Mouse (Mus musculus): ENCODE results near the gene Dhx35.

Dhx35 gene

DNA sequence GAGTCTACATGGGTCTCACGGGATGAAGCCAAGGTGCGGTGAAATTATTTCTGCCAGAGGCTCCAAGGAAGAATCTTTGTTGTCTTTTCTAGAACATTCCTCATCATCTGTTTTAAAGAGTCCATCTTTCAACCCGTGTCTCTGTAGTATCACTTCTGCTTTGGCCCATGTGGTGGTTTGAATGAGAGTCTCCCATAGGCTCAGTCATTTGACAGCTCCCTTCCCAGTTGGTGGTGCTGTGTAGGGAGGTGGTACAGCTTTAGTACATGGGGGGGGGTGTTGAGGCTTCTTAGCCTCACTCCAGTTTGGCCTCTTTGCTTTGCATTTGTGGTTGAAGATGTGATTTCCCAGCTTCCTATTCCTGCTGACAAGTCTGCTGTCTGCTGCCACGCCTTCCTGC lies 96.7 kb downstream of the Dhx35 start:
- no peak for DNase-seq (ENCODE audit: low read depth, low spot score)

DNA sequence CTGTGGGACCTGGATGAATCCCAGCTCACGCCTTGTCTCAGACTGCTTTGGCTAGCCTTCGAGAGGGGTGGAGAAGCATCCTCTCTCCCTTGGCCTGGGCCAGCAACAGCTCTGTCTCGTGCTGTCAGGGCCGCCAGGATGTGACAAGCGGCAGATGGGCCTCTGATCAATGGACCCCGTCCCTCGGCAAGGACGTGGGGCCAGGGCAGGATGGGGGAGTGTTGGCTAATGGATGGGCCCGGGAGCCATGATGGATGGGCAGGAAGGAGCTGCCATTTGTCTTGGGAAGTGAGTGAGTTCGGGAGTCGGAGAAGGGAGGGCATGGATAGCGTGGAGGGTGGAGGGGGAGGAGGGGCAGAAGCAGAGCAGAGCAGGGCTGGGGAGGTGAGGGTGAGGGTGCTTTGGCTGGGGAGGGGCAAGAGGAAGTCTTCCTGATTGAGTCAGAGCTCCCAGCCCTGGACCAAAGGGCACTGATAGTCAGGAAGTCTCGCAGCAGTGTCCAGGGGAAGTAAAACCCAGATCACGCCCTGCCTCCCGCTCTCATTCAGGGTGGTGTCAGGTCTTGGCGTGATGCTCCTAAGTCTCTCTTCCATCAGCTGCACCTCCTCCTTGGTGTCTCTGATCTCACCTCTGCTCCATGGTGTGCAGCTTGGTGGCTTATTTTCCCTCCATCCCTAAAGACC lies 98.7 kb downstream of the Dhx35 start:
- no peak for DNase-seq (ENCODE audit: low read depth, low spot score)

DNA sequence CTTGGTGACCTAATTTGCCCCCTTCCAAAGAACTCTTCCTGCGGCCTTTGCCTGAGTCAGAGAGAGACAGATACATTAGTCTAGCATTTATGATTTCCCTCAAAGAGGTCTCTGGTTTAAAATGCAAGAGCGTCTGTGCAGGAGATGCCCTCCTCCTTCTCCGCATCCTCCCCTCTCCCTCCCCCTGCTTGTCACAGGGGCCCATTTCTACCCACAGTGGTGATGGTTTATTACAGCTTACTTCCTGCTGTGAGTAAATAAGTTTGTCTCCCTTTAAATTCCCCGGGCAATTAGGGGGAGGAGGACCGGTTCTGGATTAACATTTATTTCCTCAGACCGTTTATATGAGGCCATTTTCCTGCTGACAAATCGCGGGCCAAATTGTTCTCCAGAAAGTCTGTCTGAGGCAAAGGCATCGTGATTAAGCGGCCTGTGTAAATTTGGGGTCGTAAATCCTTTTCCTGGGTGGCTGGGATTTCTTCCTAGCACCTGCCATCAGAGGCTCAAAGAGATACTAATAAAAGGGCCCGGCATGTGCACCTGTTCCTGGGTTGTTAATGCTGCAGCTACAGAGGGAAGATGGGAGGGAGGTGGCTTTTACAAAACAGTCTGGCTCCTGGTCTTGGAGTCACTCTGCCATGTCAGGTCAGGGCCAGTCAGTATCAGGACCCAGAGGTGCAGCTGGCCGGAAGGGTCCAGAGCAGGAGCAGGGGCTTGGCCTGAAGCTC lies 104.0 kb downstream of the Dhx35 start:
- DNase-seq (ENCODE audit: low read depth, low spot score): no peak

All from WW6 (cell line).